ENCODE assay signal across 8 mouse cellular contexts in the genomic region with DNA sequence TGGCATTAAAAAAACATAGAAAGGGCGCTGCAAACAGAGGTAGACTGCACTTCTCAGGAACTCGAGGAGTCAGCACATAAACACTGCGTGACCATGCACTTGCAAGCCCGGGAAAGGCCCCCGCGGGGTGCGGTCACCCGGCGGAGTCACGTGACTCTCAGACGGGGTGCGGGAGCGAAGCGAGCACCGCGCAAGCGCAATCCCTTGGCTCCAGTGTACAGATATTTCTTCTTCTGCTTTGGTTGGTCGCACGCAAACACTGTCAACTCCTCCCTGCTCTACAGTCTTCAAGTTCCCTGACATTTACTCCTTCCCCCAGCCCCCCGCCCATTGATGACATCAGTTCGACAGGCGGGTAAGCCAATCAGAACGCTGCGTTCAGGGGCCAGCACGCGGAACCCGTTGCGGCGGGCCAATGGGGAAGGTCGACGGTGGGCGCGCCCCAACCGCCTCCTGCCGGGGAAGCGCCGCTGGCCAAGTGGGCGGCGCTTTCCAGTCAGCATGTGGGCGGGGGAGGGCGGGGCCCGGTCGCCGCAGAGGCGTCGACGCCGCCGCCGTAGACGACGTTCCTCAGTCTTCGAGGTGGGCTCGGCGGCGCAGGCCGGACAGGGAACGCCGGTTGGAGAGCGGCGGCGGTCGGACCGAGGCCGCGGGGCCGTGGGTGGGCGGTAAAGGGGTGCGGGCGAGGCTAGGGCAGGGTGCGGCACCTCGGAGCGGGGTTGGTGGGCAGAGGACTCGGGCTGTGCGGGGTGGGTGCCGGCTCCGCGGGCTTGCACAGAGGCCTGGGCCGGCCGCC. TPM values are rescaled to one million over a fixed set of nuclear protein-coding genes. Genes with fewer than 3 reads are reported as not detected.
DNase-seq lines count a peak whose midpoint lies in the region; ATAC-seq lines count a peak whose summit lies in the region.

A gene (plus strand): TSS at position 537 of the 796 bp plus-strand sequence.

- peaks cover 7% of the 10 kb centered on the region; the same call in 1 of the 2 replicates for H3K4me1 ChIP-seq in brown adipose tissue, adult 24 weeks (ENCODE audit: control insufficient read depth, insufficient read depth, insufficient read length, low read length)
- H3K4me1 ChIP-seq in heart, embryonic 13.5 days = peaks cover 33% of the 10 kb centered on the region
- H3K4me1 ChIP-seq in liver, embryonic 12.5 days = peaks cover 37% of the 10 kb centered on the region
- H3K4me1 ChIP-seq in stomach, embryonic 15.5 days = peaks cover 12% of the 10 kb centered on the region

- ATAC-seq in heart, embryonic 13.5 days (ENCODE audit: extremely low read depth, insufficient number of reproducible peaks, low FRiP score, low TSS enrichment) = peak; percentile 88
- ATAC-seq in liver, embryonic 12.5 days = peak; percentile 92
- peak; percentile 96 for ATAC-seq in stomach, embryonic 15.5 days (ENCODE audit: insufficient read depth, low FRiP score, low read depth)

- peak within 1 kb of the TSS; percentile 99 for H3K4me3 ChIP-seq in brown adipose tissue, adult 24 weeks (ENCODE audit: insufficient read depth, low read depth, low read length)
- peak within 1 kb of the TSS; percentile 95 for H3K4me3 ChIP-seq in heart, embryonic 13.5 days
- H3K4me3 ChIP-seq in liver, embryonic 12.5 days = peak within 1 kb of the TSS; percentile 100
- H3K4me3 ChIP-seq in stomach, embryonic 15.5 days (replicated peaks) = peak within 1 kb of the TSS; percentile 99

- H3K9me3 ChIP-seq in heart, embryonic 13.5 days = no peaks in the 10 kb centered on the region
- H3K9me3 ChIP-seq in liver, embryonic 12.5 days (replicated peaks) = no peaks in the 10 kb centered on the region
- H3K9me3 ChIP-seq in stomach, embryonic 15.5 days = no peaks in the 10 kb centered on the region

- H3K27me3 ChIP-seq in heart, embryonic 13.5 days (replicated peaks) = no peaks in the 10 kb centered on the region
- no peaks in the 10 kb centered on the region for H3K27me3 ChIP-seq in liver, embryonic 12.5 days (replicated peaks)
- no peaks in the 10 kb centered on the region for H3K27me3 ChIP-seq in stomach, embryonic 15.5 days (replicated peaks)

- H3K27ac ChIP-seq in brown adipose tissue, adult 24 weeks (replicated peaks; ENCODE audit: low read depth, low read length) = peak within 1 kb of the TSS; percentile 98
- peak within 1 kb of the TSS; percentile 98 for H3K27ac ChIP-seq in heart, embryonic 13.5 days (replicated peaks)
- H3K27ac ChIP-seq in liver, embryonic 12.5 days = peak within 1 kb of the TSS; percentile 100
- peak within 1 kb of the TSS; percentile 97 for H3K27ac ChIP-seq in stomach, embryonic 15.5 days

- peak within 1 kb of the TSS; percentile 95 for H3K4me2 ChIP-seq in heart, embryonic 13.5 days
- H3K4me2 ChIP-seq in liver, embryonic 12.5 days = peak within 1 kb of the TSS; percentile 99
- H3K4me2 ChIP-seq in stomach, embryonic 15.5 days = peak within 1 kb of the TSS; percentile 99

- peak within 1 kb of the TSS; percentile 100 for H3K9ac ChIP-seq in heart, embryonic 13.5 days
- peak within 1 kb of the TSS; percentile 100 for H3K9ac ChIP-seq in liver, embryonic 12.5 days
- H3K9ac ChIP-seq in stomach, embryonic 15.5 days = peak within 1 kb of the TSS; percentile 94

- peak; percentile 99 for DNase-seq in CD4-positive, CD25-positive, alpha-beta regulatory T cell, adult 2 months (ENCODE audit: low read depth, low spot score)
- DNase-seq in fat pad, adult 2 months (ENCODE audit: extremely low read depth, low read depth, low spot score) = peak; percentile 92
- peak; percentile 98 for DNase-seq in kidney, postnatal 10 days
- DNase-seq in natural killer cell, adult 2 months (ENCODE audit: low spot score in 2 of 2) = peak; percentile 99

- under 1% methylated on average over 71 of the region's 80 CpGs for WGBS in heart, embryonic 13.5 days
- WGBS in liver, embryonic 12.5 days (ENCODE audit: insufficient replicate concordance) = under 1% methylated on average over 78 of the region's 80 CpGs
- WGBS in stomach, embryonic 15.5 days = under 1% methylated on average over 78 of the region's 80 CpGs

- H3K36me3 ChIP-seq in heart, embryonic 13.5 days = peaks cover 31% of the 10 kb centered on the region
- H3K36me3 ChIP-seq in liver, embryonic 12.5 days = peaks cover 35% of the 10 kb centered on the region
- H3K36me3 ChIP-seq in stomach, embryonic 15.5 days = 0 out of 2 replicates have a peak, but pooled peaks cover 3% of the 10 kb centered on the region

RNA-seq across cellular contexts. Expression of the gene that starts here (rescaled TPM):
- 38.2 and 39.8 TPM in 2 replicates for polyA plus RNA-seq in brown adipose tissue, adult 24 weeks (2012; ENCODE audit: insufficient read depth, insufficient read length, missing spikeins)
- 15.5 and 16.4 TPM in 2 replicates for polyA plus RNA-seq in heart, embryonic 13.5 days (2015; fragmentation: Nextera tagmentation; extraction: Ambion mirVana)
- 23.2 and 23.9 TPM in 2 replicates for polyA plus RNA-seq in liver, embryonic 12.5 days (2016; fragmentation: Nextera tagmentation; extraction: Ambion mirVana)
- 20.3 and 20.8 TPM in 2 replicates for polyA plus RNA-seq in stomach, embryonic 15.5 days (2015; fragmentation: Nextera tagmentation; extraction: Ambion mirVana)

Comparison
In these comparisons a context has a peak if more than half of its experiments do, and no peak if none do; other contexts are left out.
1. Peak in every context shown above with its lines: DNase-seq, ATAC-seq, H3K4me3 ChIP-seq and H3K27ac ChIP-seq.